Mouse (Mus musculus): ENCODE measurements around the gene Grik1. TPM values are rescaled to one million over a fixed set of nuclear protein-coding genes. Genes with fewer than 3 reads are reported as not detected.

Gene Grik1
- 0.68 and 1.7 TPM in 2 replicates for polyA plus RNA-seq (2015; fragmentation: Nextera tagmentation; extraction: Ambion mirVana)

GRCm38 (mm10) chr16:88290132-88290772, at the start of gene Grik1:
Grik1 (minus strand) TSS chr16:88290265.

Other genes starting within 250 kb of the Grik1 start
- not detected in 2 replicates for gene Cldn17, start 216.7 kb upstream of the Grik1 start, polyA plus RNA-seq (2015; fragmentation: Nextera tagmentation; extraction: Ambion mirVana)